Mouse (Mus musculus): ENCODE measurements around the gene Dcaf6.

DNA sequence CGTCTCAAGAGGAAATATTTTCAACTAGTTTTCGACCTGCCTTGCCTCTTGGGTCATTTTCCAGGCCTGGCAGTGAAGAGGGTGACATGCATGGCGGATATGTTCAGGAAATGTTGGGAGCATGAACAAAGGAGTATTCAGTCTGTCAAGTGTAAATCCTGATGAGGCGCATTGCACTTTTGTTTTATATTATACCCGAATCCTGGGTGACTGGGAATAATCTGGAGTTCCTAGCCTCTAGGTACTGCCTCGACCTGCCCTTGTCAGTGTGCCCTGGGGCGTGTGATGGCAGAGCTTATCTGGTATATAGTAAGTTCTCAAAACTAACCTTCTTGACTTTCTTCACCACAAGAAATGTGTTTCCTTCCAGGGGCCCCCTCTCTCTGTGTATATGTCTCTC, 176.2 kb downstream of the Dcaf6 start:
- TF ChIP-seq ZC3H11A (IDR thresholded peaks at IDR 0.05; ENCODE audit: borderline replicate concordance, low read depth, low read length) (no peak), MAFK (IDR thresholded peaks at IDR 0.05; ENCODE audit: insufficient read depth, low read depth, low read length) (no peak), CHD2 (IDR thresholded peaks at IDR 0.05; ENCODE audit: low read depth, low read length) (no peak), HCFC1 (IDR thresholded peaks at IDR 0.05; ENCODE audit: borderline replicate concordance, insufficient read depth, low read length) (no peak)

All from ES-E14 (cell line).